Mouse (Mus musculus) forebrain, postnatal 0 days (tissue): ENCODE measurements around the gene Mtf1. TPM values are rescaled to one million over a fixed set of nuclear protein-coding genes. Genes with fewer than 3 reads are reported as not detected.

Experiments used
- ATAC-seq: fragments of 200-750 bp; cut with Nextera tagmentation; 2 replicates; pipeline ENCODE4 v1.8.0; 2017; ENCODE audit warnings: mild to moderate bottlenecking, moderate library complexity
- DNase-seq: peaks from one replicate; pipeline ENCODE4 v3.0.0-alpha.2; 2015
- H3K27ac ChIP-seq: fragments of 300-500 bp; sonication (generic); 2 replicates; pipeline ENCODE4 v1.5.1; 2014; ENCODE audit warnings: low read depth, mild to moderate bottlenecking, antibody characterized with exemption, low read length, moderate library complexity, mixed read lengths
- H3K27me3 ChIP-seq: fragments of 300-500 bp; sonication (generic); 2 replicates; pipeline ENCODE4 v1.6.1; 2014; ENCODE audit warnings: mild to moderate bottlenecking, low read length, mixed read lengths; ENCODE audit not compliant: insufficient read depth
- H3K36me3 ChIP-seq: fragments of 300-500 bp; sonication (generic); 2 replicates; pipeline ENCODE4 v1.6.1; 2014; ENCODE audit warnings: mild to moderate bottlenecking, moderate library complexity; ENCODE audit not compliant: insufficient read depth
- H3K4me1 ChIP-seq: fragments of 300-500 bp; sonication (generic); 2 replicates; pipeline ENCODE4 v1.6.1; 2014; ENCODE audit warnings: antibody characterized with exemption; ENCODE audit not compliant: insufficient read depth
- H3K4me2 ChIP-seq: fragments of 300-500 bp; sonication (generic); 2 replicates; pipeline ENCODE4 v1.6.1; 2014; ENCODE audit warnings: low read depth, mild to moderate bottlenecking, moderate library complexity
- H3K4me3 ChIP-seq: fragments of 300-500 bp; sonication (generic); 2 replicates; pipeline ENCODE4 v1.5.1; 2014; ENCODE audit warnings: low read depth, low read length, mixed read lengths
- H3K9ac ChIP-seq: fragments of 300-500 bp; sonication (generic); 2 replicates; pipeline ENCODE4 v1.6.1; 2014; ENCODE audit warnings: mild to moderate bottlenecking
- H3K9me3 ChIP-seq: fragments of 300-500 bp; sonication (generic); 2 replicates; pipeline ENCODE4 v1.6.1; 2016; ENCODE audit warnings: low read length
- CTCF ChIP-seq: sonication (generic); IDR thresholded peaks from 2 replicates; pipeline ENCODE4 v1.5.1; 2016; ENCODE audit warnings: antibody characterized with exemption, control low read depth, low read depth
- whole genome bisulfite sequencing: fragments of 180-500 bp; shearing (Covaris S2); extraction: QIAGEN DNeasy Blood & Tissue Kit; methylation state at CpG from one replicate; pipeline ENCODE4 v1.1.7; 2014; 5-methylcytosine and 5-hydroxymethylcytosine counted together
- polyA plus RNA-seq: library from polyadenylated mRNA; unstranded; fragments of >200 nt; fragmentation: Nextera tagmentation; extraction: Ambion mirVana; gene quantifications from 2 replicates; pipeline ENCODE4 v1.2.1, GENCODE M21; 2015
- total RNA-seq: library from RNA; depleted of rRNA; stranded (reverse); fragments of >200 nt; gene quantifications from 2 replicates; pipeline ENCODE4 v1.2.3, GENCODE M21; 2014; rRNA removed

The Mtf1 gene
- total RNA-seq (12.1 and 15.6 TPM in 2 replicates), polyA plus RNA-seq (24.4 and 30.7 TPM in 2 replicates)

DNA sequence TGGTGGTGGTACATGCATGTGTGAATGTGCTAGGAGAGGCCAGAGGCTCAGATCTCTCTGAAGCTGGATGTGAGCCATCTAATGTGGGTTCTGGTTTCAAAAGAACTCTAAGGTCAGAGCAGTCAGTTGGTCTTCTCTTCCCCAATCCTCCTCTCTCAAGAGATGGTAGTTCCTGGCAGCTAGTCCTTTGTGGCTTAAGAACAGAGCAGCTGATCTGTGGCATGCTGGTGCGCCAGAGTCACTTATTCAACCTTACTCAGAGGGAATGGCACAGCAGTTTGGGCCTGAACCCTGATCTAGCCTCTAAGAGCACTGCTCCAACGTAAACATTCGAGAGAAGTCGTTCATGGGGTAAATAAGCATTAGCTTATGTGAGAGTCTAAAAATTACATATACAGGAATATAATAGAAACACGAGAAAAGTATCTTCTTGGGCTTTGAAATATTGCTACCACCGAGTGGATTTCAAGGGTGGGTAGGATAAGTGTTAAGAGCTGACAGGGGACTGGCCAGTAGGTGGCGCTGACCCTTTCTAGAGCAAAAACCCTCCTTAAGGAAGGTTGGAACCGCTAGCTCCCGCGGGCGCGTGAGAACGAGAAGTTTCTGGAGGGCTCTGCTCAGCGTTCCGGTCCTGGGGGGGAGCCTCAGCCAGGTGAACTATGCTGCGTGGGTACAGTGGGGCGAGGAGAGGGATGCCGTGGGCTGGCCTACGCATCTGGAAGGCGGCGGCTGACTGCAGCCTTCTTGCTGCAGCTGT lies at the start of gene Mtf1:
Gene Mtf1 (plus strand): TSS at position 553 of the 757 bp plus-strand sequence.
- H3K9me3 ChIP-seq = no peaks in the 10 kb centered on the region
- H3K27me3 ChIP-seq = no peaks in the 10 kb centered on the region
- peak within 1 kb of the TSS; percentile 87 for H3K27ac ChIP-seq
- ATAC-seq = peak; percentile 86
- H3K4me2 ChIP-seq = peak within 1 kb of the TSS; percentile 75
- peak; percentile 85 for TF ChIP-seq CTCF
- DNase-seq = peak; percentile 93
- H3K9ac ChIP-seq = peak within 1 kb of the TSS; percentile 63
- peak within 1 kb of the TSS; percentile 92 for H3K4me3 ChIP-seq
- WGBS = 2% methylated on average over 21 of the region's 21 CpGs
- H3K4me1 ChIP-seq = peaks cover 9% of the 10 kb centered on the region
- peaks cover 46% of the 10 kb centered on the region for H3K36me3 ChIP-seq

GRCm38 (mm10) chr4:124752281-124753199 lies 49.4 kb upstream of the Mtf1 start:
- Histone ChIP-seq H3K9me3 (no peaks in the 10 kb centered on the region), H3K4me3 (peak overlapping the region; percentile 65), H3K4me2 (peak overlapping the region; percentile 100), H3K9ac (peak overlapping the region; percentile 64; the same call in 1 of the 2 replicates), H3K27me3 (no peaks in the 10 kb centered on the region), H3K36me3 (peaks cover 9% of the 10 kb centered on the region; the same call in 1 of the 2 replicates), H3K4me1 (peaks cover 6% of the 10 kb centered on the region; the same call in 1 of the 2 replicates), H3K27ac (no peak overlapping the region)
- DNase-seq (no peak), ATAC-seq (no peak)
- WGBS = 24% methylated on average over 15 of the region's 15 CpGs
- TF ChIP-seq CTCF = 0 out of 2 replicates have a peak, but pooled peaks have one; percentile 10

DNA sequence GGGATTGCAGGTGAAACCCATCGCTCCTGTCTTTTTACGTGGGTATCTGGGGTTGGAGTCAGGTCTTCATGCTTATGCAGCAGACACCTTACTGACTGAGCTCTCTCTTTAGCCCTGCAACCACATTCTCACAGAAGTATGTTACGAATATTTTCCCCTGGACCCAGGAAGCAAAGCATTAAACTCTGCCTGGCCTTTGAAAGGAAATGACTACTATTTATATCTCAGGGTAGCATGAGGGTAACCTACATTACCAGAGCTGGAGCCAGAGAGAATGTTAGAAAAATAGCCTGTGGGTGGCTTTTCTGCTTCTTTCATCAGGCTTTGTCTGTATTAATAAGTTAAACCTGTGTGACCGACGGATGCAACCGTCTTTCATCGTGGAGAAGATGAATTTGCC lies 46.4 kb upstream of the Mtf1 start:
- WGBS = 79% methylated on average over 7 of the region's 7 CpGs
- Histone ChIP-seq H3K27ac (no peak overlapping the region), H3K9ac (no peak overlapping the region), H3K4me1 (peaks cover 6% of the 10 kb centered on the region; the same call in 1 of the 2 replicates), H3K9me3 (no peaks in the 10 kb centered on the region), H3K4me3 (no peak overlapping the region), H3K4me2 (no peak overlapping the region), H3K36me3 (peaks cover 5% of the 10 kb centered on the region; the same call in 1 of the 2 replicates), H3K27me3 (no peaks in the 10 kb centered on the region)
- no peak for ATAC-seq
- no peak for TF ChIP-seq CTCF
- no peak for DNase-seq

DNA sequence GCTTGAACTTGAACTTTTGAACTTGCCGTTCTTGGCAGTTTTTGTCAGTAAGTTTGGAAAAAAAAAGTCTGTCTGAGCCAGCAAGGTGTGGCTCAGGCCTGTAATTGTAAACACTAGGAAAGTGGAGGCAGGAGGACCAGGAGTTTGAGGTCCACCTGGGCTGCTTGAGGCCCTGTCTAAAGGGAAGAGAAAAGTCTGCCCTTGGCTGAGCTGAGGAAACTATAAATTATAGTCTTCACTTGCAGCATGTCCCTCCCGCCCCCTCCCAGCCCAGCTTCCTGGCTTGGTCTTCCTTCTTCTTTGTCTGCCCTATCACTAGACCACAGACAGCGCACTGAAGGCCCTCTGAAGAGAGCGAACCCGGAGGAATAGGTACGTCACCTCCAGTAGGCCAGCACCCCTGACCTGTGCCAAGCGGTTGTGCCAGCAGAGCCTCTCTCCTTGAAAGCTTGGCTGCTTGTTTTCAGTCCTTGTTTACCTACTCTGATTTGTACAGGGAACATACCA lies 42.5 kb upstream of the Mtf1 start:
- Histone ChIP-seq H3K4me2 (no peak overlapping the region), H3K9ac (no peak overlapping the region), H3K27ac (no peak overlapping the region), H3K9me3 (no peaks in the 10 kb centered on the region), H3K27me3 (no peaks in the 10 kb centered on the region), H3K36me3 (peaks cover 5% of the 10 kb centered on the region; the same call in 1 of the 2 replicates), H3K4me3 (no peak overlapping the region), H3K4me1 (no peaks in the 10 kb centered on the region)
- no peak for DNase-seq
- ATAC-seq = no peak
- no peak for TF ChIP-seq CTCF
- WGBS = 96% methylated on average over 7 of the region's 7 CpGs

- 54% methylated on average over 1 of the region's 1 CpGs for WGBS
- H3K27ac ChIP-seq = no peak overlapping the region
- no peak overlapping the region for H3K4me2 ChIP-seq
- TF ChIP-seq CTCF = no peak
- H3K36me3 ChIP-seq = peaks cover 5% of the 10 kb centered on the region; the same call in 1 of the 2 replicates
- no peak for DNase-seq
- no peaks in the 10 kb centered on the region for H3K27me3 ChIP-seq
- no peak for ATAC-seq
- H3K9me3 ChIP-seq = no peaks in the 10 kb centered on the region
- no peaks in the 10 kb centered on the region for H3K4me1 ChIP-seq
- no peak overlapping the region for H3K9ac ChIP-seq
- H3K4me3 ChIP-seq = no peak overlapping the region
These were observed 40.7 kb upstream of the Mtf1 start for GRCm38 (mm10) chr4:124761201-124761600.

DNA sequence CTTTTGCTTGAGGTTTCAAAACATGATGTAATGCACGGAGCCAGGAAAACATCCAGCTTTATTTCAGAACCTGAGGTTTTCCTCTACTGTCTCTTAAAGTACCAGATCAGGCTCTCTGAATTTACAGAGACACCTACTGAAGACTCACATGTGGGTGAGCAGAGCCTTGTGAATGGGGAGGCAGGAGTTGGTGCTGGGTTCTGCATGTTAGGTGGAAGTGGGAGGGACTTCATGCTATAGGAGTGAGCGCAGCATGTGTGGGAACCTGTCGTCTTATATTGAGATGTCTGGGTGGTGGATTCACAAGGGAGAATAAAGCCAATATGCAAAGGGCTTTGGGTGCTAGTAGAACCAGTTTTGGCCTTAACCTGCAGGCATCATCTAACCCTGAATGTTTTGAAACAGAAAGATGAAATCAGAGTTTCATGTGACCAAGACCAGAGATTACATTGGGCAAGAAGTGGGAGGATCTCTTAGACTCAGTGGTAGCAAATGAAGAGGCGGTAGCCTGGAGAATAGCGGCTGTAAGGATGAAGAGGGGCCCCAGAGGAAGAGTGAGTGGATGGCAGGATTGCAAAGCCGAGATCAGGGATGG lies 38.9 kb upstream of the Mtf1 start:
- Histone ChIP-seq H3K27me3 (no peaks in the 10 kb centered on the region), H3K36me3 (peaks cover 5% of the 10 kb centered on the region; the same call in 1 of the 2 replicates), H3K4me2 (no peak overlapping the region), H3K27ac (no peak overlapping the region), H3K4me1 (no peaks in the 10 kb centered on the region), H3K4me3 (no peak overlapping the region), H3K9ac (no peak overlapping the region), H3K9me3 (no peaks in the 10 kb centered on the region)
- 90% methylated on average over 6 of the region's 6 CpGs for WGBS
- no peak for TF ChIP-seq CTCF
- ATAC-seq (no peak), DNase-seq (no peak)
